Mouse (Mus musculus): ENCODE results near the gene Nlgn1.

DNA sequence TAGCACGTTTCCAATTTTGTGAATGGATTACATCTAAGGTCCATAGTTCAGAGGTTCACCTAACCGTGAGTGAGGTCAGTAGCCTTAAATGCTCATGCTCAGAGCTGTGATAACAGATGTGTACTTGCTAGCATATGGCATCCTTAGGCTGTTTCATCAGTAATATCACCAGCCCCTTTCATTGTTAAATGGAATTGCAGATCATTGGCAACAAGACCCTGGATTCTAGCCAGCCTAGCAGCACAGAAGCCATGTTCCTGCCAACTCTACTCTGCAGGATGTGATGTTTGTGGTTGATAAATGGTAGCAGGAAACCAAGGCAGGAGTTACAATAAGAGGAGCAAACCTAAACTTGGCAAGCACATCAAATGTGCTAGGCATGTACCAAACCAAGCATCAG lies 652.9 kb downstream of the Nlgn1 start:
- no peak for TF ChIP-seq POLR2A (IDR thresholded peaks at IDR 0.05; ENCODE audit: insufficient read depth, low read depth, low read length)
- no peak for TF ChIP-seq CTCF (IDR thresholded peaks at IDR 0.05)
